Mouse (Mus musculus) induced T-regulatory cell, adult 2 months (primary cell): ENCODE data around the gene Bad.
A peak's percentile ranks its signal among the peaks of the same experiment; 100 is the strongest.

Source experiments
- DNase-seq: peaks from one replicate; pipeline ENCODE4 v3.0.0-alpha.2; 2012; ENCODE audit warnings: low read depth

Bad gene

DNA sequence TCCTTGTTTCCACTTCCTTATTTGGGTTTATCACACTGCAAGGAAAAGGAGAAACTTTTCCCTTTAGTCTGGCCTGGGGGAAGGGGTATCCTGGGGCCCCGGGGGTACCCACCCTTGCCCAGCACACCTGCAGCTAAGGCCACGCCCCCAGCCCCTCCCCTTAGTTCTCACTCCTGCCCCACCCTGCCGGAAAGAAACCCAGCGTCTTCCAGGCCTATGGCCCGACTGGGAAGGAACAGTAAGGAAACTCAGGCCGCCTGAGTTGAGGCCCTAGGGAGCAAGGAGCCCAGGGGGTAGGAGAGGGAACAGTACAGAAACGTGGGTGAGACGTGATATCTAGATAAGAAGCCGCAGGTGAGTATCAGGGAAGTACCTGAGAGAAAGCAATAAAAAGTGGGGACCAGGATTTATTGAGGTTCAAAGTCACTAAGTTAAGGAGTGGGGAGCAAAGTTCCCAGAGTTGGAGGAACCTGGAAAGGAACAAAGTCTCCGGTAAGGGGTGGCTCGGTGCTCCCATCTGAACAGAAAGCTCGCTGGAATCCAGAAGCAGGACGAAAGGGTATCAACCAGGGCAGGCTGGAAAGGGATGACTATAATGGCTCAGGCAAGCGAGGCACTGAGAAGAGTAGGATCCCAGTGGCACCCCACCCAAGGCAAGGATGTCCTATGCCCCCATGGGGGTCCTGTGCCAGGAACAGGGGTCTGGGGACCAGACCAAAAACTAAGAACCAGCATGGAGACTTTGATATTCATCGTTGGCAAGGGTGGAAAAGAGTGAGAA lies 27.0 kb downstream of the Bad start:
- peak; percentile 55 for DNase-seq

DNA sequence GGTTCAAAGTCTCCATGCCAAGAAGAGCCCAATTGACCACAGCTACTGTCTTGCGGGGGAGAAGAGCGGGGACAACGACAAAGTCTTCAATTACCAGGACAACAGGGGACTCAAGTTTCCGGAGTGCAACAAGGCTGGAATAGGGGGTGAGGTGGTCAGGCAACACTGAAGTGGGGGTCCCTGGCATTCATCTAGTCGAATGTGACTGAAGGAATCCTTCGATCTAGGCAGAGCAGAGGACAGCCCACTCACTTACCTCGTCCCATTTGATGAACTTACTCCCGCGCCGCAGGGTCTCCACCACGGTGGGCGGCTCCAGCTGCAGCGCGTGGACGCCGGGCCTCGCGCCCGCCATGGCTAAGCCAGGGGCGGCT lies 27.6 kb downstream of the Bad start:
- no peak for DNase-seq

DNA sequence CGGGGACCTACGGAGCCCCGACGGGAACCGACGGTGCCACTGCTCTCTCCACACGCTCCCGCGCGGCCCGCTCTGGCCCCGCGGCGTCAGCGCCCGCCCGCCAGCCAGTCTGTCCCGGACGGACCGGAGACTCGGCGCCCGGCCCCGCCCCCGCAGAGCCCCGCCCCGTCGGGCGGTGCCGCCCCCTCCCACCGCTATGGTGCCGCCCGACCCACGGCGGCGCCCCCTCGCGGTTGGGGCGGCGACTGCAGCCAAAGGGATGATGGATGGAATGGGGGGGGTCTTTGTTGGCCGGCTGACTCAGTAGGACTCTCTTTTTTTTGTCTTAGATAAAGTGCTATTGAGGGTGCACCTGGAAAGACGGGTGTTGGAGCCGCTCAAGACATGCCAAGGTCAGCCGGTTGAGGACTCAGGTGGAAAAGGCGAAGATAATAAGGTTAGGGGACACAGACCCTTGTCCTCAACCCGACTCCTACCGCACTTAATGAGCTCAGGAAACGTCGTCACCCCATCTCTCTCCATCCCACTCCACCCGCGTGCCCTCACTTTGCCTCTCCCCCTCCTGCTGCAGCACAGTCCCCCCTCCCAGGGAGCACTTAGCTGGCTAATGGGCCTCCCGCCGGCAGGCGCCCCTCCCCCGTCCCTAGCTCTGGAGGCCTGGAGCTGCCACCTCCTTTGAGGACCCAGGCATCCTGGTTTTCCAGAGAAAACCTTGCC lies 28.2 kb downstream of the Bad start:
- DNase-seq = peak; percentile 89

DNA sequence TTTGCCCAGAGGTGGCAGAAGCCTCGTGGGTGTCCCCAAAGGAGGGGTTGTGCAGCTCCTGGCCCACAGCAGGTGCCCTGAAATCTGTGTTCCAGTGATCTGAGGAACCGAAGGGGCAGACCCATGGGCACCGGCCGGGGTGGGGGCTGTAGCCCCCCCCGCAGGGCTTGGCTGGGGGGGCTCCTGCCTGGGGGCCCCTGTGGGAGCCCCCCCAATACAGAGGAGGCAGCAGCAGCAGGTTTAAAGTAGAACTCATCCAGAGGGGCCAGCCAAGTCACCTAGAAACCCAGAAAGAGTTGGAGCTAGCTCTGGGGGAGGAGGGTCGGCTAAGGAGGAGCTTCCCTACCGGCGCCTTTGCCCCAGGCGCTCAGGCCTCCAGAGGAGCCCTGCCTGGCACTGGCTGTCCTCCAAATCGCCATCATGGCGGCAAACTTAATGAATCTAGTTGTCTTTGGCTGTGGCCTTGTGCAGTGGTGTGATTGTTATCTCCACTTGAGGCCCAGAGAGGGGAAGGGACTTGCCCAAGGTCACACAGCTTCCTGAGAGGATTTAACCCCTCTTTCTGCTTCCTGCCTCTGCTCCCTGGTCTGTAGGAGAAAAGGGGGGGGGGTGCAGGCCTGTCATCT lies 28.9 kb downstream of the Bad start:
- DNase-seq = peak; percentile 73

DNA sequence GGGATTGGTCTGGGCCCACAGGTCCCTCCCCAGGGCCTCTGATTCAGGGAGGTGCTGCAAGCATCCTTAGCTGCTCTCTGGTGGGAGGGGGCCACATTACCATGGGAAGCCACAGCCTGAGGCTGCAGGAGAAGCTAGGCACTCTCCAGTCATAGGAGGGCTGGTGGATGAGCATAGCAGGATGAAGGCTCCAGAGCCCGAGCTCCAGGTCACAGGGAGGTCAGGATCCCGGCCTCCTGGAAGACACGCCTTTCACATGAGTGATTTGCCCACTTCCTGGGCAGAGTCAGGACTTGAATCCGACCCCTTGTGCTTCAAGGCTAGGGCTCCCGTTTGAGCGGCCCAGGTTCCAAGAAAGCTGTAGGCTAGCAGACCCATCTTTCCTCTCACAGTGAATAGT lies 30.0 kb downstream of the Bad start:
- DNase-seq = no peak

DNA sequence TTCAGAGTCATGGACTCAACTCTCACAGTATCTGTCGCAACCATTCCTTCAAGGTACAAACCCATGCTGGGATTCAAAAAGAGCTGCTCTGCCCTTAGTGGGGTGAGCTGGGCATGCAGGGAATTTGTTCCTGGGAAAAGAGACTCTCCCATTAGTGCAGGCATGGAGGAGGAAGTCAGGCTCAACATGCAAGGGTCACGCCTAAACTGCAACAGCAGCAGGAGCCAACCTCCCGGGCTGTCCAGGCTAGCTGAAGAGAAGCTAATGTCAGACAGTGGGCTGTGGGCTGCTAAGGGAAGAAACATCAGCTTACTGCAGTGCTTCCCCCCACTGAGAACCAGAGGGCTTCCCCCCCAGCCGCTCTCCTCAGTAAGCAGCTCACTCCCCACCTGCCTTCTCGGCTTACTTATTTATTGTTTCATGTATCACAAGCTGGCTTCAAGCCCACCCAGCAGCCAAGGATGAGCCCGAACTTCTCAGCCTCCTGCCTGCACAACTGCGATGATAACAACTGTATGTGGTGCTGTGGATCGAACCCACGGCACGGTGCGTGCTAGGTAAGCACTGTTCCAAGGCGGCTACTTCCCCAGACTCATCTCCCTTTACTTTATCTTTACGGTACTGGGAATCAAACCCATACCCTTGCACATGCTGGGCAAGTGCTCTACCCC lies 30.7 kb downstream of the Bad start:
- no peak for DNase-seq

DNA sequence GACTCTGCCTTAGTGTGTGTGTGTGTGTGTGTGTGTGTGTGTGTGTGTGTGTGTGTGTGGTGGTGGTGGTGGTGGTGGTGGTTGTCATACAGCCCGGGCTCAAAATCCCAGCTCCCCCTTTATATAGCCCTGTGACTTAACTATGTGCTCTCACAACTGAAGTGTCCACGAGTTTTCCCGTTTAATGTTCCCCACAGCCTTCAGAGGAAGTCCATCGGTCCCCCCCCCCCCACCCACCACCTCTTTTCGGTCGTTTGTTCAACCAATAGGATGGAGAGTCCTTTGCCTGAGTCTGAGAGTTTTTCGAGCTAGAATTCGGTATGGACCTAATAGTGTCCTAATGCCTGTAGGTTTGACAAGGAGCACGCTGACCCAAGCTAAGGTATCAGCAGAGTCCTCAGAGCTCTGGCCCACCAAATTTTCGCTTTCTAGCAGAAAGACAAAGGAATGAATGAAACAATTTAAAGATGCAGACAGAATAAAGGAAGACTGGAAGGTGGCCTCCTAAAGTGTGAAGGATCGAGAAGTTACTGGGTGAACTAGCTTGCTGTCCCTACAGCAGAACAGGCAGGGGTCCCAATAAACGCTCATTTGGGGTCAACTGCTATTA lies 32.0 kb downstream of the Bad start:
- no peak for DNase-seq

DNA sequence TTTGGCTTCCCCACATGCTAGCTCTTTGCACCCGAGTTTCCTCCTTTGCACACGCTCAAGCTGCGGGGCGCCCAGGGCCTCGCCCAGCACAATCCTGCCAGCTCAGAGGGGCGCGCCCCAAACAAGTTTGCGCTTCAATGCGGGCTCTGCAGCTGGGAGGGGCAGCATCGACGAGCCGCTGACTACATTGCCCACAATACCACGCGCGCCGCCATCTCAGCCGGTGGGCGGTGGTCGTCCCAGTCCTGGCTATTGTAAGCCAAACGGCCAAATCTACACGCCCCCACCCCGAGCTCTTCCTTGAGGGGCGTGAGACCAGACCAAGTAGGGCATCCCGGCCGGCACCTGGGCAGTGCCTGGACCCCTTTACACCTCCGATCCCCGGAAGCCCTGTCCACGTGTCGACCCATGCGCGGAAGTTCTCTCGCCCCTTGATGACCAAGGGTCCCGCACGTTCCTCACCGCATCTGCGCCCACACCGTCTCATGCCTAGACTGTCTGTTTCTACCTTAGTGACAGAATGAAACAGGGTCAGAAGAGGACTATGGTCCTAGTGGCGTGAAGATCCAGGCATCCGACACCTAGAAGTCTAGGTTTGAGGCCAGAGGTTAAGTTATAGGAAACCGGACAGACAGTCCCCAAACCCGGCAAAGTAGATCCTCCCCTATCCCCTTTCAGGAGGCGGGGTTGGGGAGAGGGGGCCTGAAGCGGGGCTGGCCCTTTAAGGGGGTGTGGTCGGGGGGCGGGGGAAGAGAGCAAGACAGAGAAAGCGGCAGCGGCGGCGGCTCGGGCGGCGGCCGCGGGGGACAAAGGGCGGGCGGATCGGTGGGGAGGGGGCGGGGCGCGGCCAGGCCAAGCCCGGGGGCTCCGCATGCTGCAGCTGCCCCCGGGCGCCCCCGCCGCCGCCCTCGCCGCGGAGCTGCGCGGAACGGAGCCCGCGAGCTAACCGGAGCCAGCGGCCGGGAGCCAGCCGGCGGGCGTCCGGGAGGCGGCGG lies 32.8 kb downstream of the Bad start, which contains the start of gene Ppp1r14b:
Gene Ppp1r14b (plus strand): TSS at position 758 of the 995 bp plus-strand sequence.
- peak; percentile 88 for DNase-seq

DNA sequence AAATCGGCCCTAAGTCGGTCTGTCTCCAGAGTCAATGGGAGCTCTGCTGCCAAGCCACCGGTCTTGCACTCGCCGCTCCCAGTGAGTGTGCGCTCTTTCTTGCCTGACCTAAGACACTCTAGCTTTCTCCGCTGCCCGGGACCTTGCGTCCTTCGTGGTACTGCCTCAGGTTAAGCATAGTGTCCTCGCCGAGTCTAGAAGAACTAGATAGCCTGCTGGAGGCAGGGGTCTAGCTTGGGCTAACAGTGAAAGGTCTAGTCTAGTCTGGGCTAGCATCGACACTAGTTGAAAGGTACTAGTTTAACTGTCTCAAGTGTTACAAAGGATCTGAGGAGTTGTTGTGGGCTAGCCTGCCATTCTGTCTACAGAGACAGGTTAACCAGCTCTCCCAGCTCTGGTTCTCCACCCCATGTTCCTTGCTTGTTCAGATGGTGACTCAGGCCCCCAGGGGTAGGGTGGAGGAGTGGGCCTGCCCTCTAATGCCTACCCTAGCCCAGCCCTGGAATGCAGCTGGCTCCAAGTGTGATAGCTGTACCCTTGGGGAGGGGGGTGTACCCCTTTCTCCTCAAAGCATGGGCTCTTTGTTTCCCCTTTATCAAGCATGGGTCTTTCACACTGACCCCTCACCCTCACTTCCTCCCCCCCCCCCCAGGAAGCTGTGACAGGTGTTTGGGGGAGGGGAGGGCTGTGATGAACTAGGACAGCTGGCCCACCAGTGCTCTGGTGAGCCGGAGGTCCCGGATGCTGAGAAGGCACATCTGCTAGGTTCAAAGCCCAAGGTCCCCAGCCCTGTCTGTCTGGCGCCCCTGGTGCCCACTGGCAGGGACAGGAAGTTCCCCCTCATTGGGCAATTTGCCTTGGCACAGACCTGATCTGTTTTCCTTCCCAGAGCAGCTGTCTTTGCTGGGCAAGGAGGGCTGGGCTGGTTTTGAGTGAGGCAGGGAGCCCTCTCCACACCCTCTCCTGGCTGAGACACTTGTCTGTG lies 34.2 kb downstream of the Bad start, which contains the start of gene Plcb3:
Gene Plcb3 (minus strand): TSS at position 934 of the 985 bp plus-strand sequence.
- peak; percentile 74 for DNase-seq

DNA sequence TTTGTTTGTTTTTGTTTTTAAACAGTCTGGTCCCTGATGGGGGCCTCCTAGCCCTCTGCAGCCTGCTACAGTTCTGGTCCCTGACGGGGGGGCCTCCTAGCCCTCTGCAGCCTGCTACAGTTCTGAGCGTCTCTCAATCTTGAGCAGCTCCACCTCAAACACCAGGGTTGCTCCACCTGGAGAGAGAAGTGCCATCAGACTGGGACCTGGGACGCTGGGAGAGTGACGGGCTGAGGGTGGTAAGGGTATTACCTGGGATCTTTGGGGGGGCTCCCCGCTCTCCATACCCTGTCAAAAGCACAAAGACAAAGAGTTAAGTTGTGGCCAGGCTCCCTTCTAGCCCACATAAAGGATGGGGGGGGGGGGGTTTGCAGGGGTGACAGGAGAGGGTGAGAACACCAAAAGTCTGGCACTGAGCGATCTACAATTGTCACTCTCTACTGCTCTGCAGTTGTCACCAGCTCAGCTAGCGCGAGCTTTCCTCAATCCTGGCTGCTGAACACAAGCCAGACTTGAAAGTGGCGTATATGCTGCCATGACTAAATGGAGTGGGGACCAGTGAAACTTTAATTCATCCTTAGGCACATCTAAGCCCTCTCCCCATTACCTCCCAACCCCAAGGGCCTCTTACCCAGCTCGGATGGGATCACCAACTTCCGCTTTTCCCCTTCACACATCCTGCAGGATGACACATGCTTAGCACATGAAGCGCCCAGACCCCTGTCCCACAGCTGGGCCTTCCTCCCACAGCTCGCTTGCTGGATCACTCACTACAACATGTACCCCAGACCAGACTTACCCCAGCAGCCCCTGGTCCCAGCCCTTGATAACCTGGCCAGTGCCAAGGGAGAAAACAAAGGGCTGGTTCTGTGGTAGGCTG lies 36.3 kb downstream of the Bad start:
- DNase-seq = peak; percentile 15

DNA sequence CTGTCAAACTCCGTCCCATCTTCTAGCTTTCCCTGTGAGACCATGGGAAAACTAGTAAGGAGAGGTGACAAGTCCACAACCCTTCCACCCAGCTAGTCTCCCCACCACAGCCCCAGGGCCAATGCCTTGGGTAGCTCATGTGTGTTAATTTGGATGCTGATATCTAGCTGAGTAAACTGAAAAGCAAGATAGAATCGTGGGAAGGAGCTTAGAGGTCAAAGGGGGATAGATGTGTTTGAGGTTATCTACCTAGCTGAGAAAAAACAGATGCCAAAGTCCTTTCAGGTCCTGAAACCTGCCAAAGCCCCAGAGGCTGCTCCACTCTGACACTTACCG lies 36.9 kb downstream of the Bad start:
- DNase-seq = no peak

DNA sequence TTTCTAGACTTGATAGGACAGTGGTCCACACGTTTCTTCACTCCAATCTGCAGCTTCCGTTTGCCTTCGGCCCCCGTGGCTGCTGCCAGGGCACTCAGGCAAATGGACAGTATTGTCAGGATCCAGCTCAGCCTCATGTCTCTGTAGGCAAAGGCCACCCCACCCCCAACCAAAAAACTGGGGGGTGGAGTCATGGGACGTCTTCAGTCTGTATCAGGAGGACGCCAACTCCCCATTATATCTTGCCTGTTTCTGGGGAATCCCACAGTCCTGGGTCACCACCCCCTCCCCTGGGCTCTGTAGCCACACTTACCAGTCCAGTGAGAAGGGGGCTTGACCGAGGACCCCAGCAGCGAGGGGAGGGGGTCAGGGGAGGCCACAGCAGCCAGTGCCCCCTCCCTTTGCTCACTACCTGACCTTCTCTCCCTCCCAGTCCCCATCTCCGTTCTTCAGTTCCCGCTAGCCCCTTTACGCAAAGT lies 37.4 kb downstream of the Bad start:
- DNase-seq = peak; percentile 68

DNA sequence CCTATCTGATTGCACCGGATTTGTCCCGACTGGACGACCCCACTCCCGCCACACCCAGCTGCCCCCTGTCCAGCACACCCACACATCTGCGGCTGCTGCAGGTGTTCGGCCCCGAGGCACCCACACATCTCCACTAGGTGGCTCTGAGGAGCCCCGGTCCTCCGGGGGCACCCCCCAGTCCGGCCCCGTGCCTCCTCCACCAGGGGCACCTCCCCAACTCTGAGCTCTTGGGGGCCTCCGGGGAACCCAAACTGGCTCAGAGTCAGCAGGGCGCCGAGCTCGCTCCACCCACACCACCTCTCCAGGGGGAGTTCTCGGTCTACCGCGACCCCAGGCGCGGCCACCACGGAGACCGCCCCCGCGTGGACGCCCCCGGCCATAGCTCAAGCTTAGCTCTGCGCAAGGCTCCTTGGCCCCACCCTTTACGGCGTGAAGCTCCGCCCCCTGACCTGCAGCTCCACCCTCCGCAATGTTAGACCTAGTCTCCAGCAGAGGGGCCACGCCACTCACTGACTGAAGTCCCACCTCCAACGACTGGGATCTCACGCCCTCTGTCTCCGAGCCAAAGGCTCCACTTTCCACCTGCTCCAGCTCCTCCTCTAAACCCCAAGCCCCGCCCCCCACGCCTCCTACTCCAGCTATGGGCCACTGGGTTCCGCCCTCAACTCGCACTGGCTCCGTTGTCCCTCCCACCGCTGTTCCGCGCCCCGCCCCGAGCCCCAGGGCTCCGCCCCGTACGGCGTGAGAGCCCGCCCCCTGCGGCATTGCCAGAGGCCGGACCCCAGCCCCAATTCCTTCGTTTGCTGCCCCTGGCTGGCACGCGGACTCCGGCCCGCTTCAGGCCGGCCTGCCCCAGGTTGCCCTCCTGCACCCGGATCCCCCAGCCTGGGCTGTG lies 38.1 kb downstream of the Bad start:
- peak; percentile 100 for DNase-seq

DNA sequence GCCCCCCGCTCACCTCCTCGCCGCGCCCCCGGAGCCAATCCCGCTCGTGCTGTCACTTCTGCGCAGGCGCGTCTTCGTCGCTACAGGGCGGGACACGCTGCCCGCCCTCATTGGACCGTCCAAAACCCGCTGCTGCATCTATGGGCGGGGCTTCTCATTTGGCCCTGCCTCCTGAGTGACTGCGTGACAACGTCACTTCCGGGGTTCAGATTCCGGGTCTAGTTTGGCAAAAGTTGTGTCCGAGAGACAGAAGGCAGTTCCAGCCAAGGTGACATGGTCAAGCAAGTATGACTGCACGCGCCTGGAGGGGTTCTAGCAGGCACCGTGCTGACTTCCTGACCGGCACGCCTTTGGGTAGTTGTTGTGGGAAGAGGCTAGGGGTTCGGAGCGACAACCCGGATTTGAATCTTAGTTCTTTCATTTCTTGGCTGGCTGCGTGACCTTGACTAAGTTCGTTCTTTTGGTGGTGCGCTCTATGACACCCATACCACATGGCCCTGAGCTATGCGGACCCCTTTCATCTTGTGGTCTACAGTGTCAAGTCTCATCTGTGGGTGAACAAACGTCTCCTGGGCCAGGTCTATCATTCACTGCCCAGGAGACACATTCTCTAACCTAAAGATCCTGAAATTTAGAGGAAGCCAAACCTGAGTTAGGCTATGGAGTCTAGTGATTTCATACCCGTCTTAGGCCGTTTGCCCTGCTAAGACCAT lies 38.9 kb downstream of the Bad start, which contains the start of gene Fkbp2:
Gene Fkbp2 (minus strand): TSS at position 121 of the 713 bp plus-strand sequence.
- peak; percentile 100 for DNase-seq

DNA sequence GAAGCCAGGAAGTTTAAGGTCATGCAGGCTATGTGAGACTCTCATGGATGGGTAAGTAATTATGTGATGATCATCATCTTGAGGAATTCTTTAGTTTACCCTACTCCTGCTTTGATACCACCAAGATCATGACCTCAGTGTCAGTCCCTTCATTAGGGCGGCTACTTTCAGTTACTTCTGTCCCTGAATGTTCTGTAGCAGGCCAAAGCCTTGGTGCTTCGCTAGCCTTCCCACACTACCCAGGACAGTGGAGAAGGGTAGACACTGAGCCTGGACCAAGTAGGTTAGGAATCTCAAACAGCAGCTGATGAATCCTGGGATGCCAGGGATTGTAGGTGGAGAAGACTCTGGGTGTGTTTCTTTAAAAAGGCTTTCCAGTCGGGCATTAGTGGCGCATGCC lies 39.8 kb downstream of the Bad start:
- no peak for DNase-seq

DNA sequence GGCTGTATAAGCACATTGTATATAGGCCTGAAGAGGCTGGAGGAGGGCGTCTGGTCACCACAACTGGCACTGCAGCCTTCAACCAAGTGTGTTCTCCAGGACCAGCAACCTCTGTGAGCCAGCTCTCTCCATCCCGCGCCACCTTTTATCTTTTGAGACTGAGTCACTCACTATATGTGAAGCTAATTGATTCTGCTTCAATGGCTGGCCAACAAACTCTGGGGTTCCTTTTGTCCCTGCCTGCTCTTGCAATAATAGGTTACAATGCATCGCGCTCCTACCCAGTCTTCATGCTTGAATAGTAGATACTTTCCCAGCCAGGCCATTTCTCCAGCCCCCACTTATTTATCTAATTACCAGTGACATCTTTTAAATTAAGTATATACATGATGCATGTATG lies 42.0 kb downstream of the Bad start:
- no peak for DNase-seq

DNA sequence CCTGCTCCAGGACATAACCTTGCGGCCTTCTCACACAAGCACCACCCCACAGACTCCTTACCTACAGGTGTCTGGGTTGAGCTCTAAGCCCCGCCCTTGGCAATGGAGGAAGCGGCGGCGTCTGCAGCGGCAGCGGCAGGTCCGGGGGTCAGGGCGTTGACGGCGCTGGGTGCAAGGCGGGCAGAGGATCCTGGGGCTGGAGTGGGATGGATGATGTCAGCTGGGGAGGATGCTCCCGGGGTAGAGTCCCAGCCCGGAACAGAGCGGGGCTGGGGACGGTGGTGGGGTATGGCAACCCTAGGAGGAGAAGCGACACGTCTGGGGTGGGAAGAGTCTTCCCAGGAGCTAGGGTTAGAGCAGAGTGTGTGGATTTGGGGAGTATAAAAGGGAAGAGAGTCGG lies 43.6 kb downstream of the Bad start:
- DNase-seq = no peak
